ENCODE assay signal across 1 mouse cellular context in the genomic region with DNA sequence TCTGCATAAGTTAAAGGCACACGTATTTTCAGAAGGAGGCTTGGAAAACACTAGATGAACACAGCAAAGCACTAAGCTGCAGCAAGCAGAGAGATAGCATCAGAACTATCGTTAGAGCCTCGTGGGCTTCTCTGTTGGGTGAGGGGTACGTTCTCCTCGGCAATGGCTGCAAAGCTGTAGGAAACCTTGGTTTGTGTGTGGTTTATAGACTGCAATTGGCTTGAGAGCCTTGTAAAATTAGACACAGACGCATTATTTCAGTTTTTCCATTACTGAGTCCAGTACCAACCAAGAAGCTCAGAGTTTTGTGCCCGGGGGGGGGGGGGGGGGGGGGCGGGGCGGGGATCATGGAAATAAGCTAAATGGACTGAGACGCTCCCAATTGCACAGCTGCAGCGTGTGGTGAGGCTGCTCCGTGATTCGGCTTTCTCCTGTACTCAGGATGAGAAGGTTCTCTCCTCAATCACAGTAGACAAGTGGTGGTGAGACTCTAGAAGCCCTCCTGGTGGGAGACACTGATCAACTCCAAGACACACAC.
A peak's percentile ranks its signal among the peaks of the same experiment; 100 is the strongest.
TF ChIP-seq lines count a peak whose summit lies in the region.

No protein-coding gene starts in this region.

TF ChIP-seq in CH12.LX, 34 proteins besides CTCF, POLR2A, EP300 and RAD21:
- no peak for TF ChIP-seq ZNF384 (IDR thresholded peaks at IDR 0.05; ENCODE audit: low read depth, low read length)
- TF ChIP-seq MAX (IDR thresholded peaks at IDR 0.05; ENCODE audit: low read length) = no peak
- TF ChIP-seq UBTF (IDR thresholded peaks at IDR 0.05; ENCODE audit: low read depth, low read length) = no peak
- no peak for TF ChIP-seq HCFC1 (IDR thresholded peaks at IDR 0.05; ENCODE audit: low read depth, low read length)
- TF ChIP-seq TBP (conservative IDR thresholded peaks at IDR 0.05; ENCODE audit: low read depth, low read length) = no peak
- no peak for TF ChIP-seq SMC3 (IDR thresholded peaks at IDR 0.05; ENCODE audit: low read depth, low read length)
- no peak for TF ChIP-seq PAX5 (IDR thresholded peaks at IDR 0.05; ENCODE audit: low read length)
- no peak for TF ChIP-seq BHLHE40 (IDR thresholded peaks at IDR 0.05; ENCODE audit: low read depth, low read length)
- TF ChIP-seq CHD1 (IDR thresholded peaks at IDR 0.05; ENCODE audit: low read depth, low read length) = no peak
- TF ChIP-seq ZC3H11A (IDR thresholded peaks at IDR 0.05; ENCODE audit: low read depth, low read length) = no peak
- TF ChIP-seq NRF1 (IDR thresholded peaks at IDR 0.05; ENCODE audit: low read depth, low read length) = no peak
- no peak for TF ChIP-seq MAZ (IDR thresholded peaks at IDR 0.05; ENCODE audit: low read depth, low read length)
- TF ChIP-seq MEF2A (IDR thresholded peaks at IDR 0.05; ENCODE audit: borderline replicate concordance, low read depth, low read length) = 0 out of 2 replicates have a peak, but pooled peaks have one; percentile 17
- no peak for TF ChIP-seq ELF1 (IDR thresholded peaks at IDR 0.05; ENCODE audit: low read depth, low read length)
- TF ChIP-seq IRF4 (IDR thresholded peaks at IDR 0.05; ENCODE audit: low read depth, low read length) = 0 out of 2 replicates have a peak, but pooled peaks have one; percentile 9
- 0 out of 2 replicates have a peak, but pooled peaks have one; percentile 37 for TF ChIP-seq SIN3A (IDR thresholded peaks at IDR 0.05; ENCODE audit: low read length)
- no peak for TF ChIP-seq JUND (conservative IDR thresholded peaks at IDR 0.05; ENCODE audit: low read depth, low read length)
- no peak for TF ChIP-seq RCOR1 (conservative IDR thresholded peaks at IDR 0.05; ENCODE audit: low read depth, low read length)
- TF ChIP-seq CHD2 (IDR thresholded peaks at IDR 0.05; ENCODE audit: low read length) = no peak
- TF ChIP-seq GABPA (IDR thresholded peaks at IDR 0.05; ENCODE audit: insufficient replicate concordance, low read depth, low read length) = no peak
- TF ChIP-seq E2F4 (IDR thresholded peaks at IDR 0.05; ENCODE audit: insufficient replicate concordance, low read depth, low read length) = no peak
- no peak for TF ChIP-seq ZKSCAN1 (IDR thresholded peaks at IDR 0.05; ENCODE audit: borderline replicate concordance, low read depth, low read length)
- TF ChIP-seq TCF12 (IDR thresholded peaks at IDR 0.05; ENCODE audit: low read depth, low read length) = no peak
